Mouse (Mus musculus): ENCODE measurements around the gene Gimap1. TPM values are rescaled to one million over a fixed set of nuclear protein-coding genes. Genes with fewer than 3 reads are reported as not detected.
A peak's percentile ranks its signal among the peaks of the same experiment; 100 is the strongest.

Gene Gimap1
- total and polyA plus RNA-seq, 3 experiments, result 6.6 to 9.4 (median 8.9) TPM

DNA sequence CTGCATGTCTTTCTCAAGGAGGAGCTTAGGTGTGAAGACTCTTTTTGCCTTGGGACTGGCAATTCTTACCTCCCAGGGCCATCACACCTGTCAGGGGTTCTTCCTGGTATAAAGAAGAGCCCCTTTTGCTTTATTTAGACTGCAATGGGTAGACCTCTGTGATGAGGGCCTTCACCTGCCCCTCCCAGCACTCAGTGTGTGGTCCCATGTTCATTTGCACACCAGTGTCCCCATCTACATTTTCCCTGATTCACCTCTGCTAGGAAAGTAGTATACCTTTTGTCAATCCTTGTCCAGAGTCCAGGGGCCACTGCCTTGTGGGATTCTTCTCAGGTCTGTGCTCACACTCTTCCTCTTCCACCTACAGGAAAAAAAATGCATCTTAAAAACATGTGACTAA lies 34.7 kb upstream of the Gimap1 start:
- TF ChIP-seq EP300 (IDR thresholded peaks at IDR 0.05; ENCODE audit: insufficient read depth, low read depth, low read length) (no peak), CTCF (IDR thresholded peaks at IDR 0.05) (no peak), POLR2A (IDR thresholded peaks at IDR 0.05; ENCODE audit: insufficient read depth, low read depth, low read length) (no peak)

DNA sequence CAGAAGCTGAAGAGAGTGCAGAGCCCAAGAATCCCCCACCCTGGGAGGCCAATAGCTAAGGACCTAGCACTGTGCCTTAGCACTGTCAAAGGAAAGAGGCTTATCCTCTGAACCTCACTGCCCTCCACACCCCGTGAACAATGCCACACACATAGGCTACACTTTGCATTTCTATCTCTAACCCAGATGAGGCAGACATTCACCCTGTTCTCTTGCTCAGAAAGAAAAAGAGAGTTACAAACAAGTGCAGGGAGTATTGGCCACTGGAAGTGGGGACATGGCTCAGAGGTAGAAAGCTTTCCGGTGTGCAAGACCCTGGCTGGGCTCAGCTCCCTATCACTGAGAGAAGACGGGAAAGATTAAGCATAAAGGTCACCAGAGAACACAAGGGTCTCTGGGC lies 32.7 kb upstream of the Gimap1 start:
- Histone ChIP-seq H3K4me3 (peak overlapping the region; percentile 58), H3K4me1 (ENCODE audit: control insufficient read depth, insufficient read depth, low read length) (peaks cover 13% of the 10 kb centered on the region), H3K27ac (peak overlapping the region; percentile 96), H3K9ac (ENCODE audit: low read depth, low read length) (peak overlapping the region; percentile 72), H3K79me2 (replicated peaks; ENCODE audit: control insufficient read depth, insufficient read depth, low read length) (no peaks in the 10 kb centered on the region), H3K36me3 (ENCODE audit: control insufficient read depth, insufficient read depth, low read length) (peaks cover 34% of the 10 kb centered on the region), H3K27me3 (ENCODE audit: control insufficient read depth, insufficient read depth, low read length) (no peaks in the 10 kb centered on the region)
- intact Hi-C loops (cut with DNase I), result loop anchor here (2.0 to 5.0 kb wide), 2 partner anchors 29 to 59 kb away; partner anchors contain the start of genes Gimap8 and Gimap9
- TF ChIP-seq CTCF (IDR thresholded peaks at IDR 0.05) (no peak), POLR2A (IDR thresholded peaks at IDR 0.05; ENCODE audit: insufficient read depth, low read depth, low read length) (0 out of 2 replicates have a peak, but pooled peaks have one; percentile 4), EP300 (IDR thresholded peaks at IDR 0.05; ENCODE audit: insufficient read depth, low read depth, low read length) (no peak)
- no peak for DNase-seq
- 22% methylated on average over 3 of the region's 3 CpGs for WGBS

More for the DNA sequence above, 34.7 kb upstream of the Gimap1 start:
- intact Hi-C loops (cut with DNase I), result no loop called here
- Histone ChIP-seq H3K27ac (peak overlapping the region; percentile 96; the same call in 1 of the 2 replicates), H3K4me1 (ENCODE audit: control insufficient read depth, insufficient read depth, low read length) (peaks cover 22% of the 10 kb centered on the region), H3K36me3 (ENCODE audit: control insufficient read depth, insufficient read depth, low read length) (peaks cover 46% of the 10 kb centered on the region), H3K4me3 (no peak overlapping the region), H3K27me3 (ENCODE audit: control insufficient read depth, insufficient read depth, low read length) (no peaks in the 10 kb centered on the region), H3K79me2 (replicated peaks; ENCODE audit: control insufficient read depth, insufficient read depth, low read length) (no peaks in the 10 kb centered on the region), H3K9ac (ENCODE audit: low read depth, low read length) (no peak overlapping the region)
- no peak for DNase-seq

DNA sequence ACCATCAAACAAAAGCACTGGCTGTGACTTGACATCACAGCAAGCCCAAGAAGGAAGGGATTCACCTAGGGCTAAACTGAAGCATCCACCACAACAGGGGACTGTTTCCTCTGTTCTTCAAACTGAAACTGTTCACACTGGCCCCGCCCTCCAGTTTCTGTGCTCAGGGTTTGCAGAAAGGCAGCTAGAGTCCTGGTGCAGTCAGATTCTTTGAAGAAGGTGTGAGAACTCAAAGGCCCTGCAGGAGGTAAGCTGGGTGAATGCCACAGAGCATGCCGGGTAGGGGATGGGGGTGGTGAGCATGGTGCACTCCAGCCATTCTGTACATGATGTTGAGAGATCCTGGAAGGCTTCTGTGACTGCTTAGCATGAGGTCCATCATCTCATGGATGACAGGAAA lies 20.4 kb upstream of the Gimap1 start, which contains the start of the genes Gm28053 and Gimap7:
Gene Gm28053, plus strand, starts transcription at position 153 of the 400 bp plus-strand sequence.
Gene Gimap7, plus strand, starts transcription at position 167 of the 400 bp plus-strand sequence.
- H3K27ac ChIP-seq, result no peak within 1 kb of the TSS
- TF ChIP-seq POLR2A (IDR thresholded peaks at IDR 0.05; ENCODE audit: insufficient read depth, low read depth, low read length), result no peak
- TF ChIP-seq EP300 (IDR thresholded peaks at IDR 0.05; ENCODE audit: insufficient read depth, low read depth, low read length), result no peak
- TF ChIP-seq CTCF (IDR thresholded peaks at IDR 0.05), result no peak
- H3K4me1 ChIP-seq (ENCODE audit: control insufficient read depth, insufficient read depth, low read length), result no peaks in the 10 kb centered on the region
- intact Hi-C loops (cut with DNase I), result no loop called here
- DNase-seq, result no peak
- H3K9ac ChIP-seq (ENCODE audit: low read depth, low read length), result no peak within 1 kb of the TSS
- WGBS, result 64% methylated on average over 2 of the region's 2 CpGs
- no peaks in the 10 kb centered on the region for H3K79me2 ChIP-seq (replicated peaks; ENCODE audit: control insufficient read depth, insufficient read depth, low read length)
- H3K4me3 ChIP-seq, result no peak within 1 kb of the TSS
- no peaks in the 10 kb centered on the region for H3K27me3 ChIP-seq (ENCODE audit: control insufficient read depth, insufficient read depth, low read length)
- no peaks in the 10 kb centered on the region for H3K36me3 ChIP-seq (ENCODE audit: control insufficient read depth, insufficient read depth, low read length)

DNA sequence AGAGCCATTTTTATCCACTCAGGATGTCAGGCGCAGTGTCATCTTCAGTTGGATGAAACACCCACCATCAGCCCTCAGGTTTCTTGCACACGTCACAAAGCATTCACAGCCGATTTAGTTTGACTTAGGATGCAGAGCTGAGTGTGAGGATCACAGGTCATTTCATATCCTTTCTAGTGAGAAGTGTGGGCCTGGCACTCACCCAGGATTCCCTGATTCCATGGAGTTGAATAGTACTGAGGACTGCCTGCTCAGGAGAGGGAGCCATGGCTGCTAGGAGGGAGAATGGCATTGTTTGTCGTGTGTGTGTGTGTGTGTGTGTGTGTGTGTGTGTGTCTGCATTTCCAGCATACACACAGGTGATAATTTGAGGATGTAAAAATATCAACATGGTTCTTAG lies 18.5 kb upstream of the Gimap1 start:
- no peak overlapping the region for H3K27ac ChIP-seq
- intact Hi-C loops (cut with DNase I), result no loop called here

DNA sequence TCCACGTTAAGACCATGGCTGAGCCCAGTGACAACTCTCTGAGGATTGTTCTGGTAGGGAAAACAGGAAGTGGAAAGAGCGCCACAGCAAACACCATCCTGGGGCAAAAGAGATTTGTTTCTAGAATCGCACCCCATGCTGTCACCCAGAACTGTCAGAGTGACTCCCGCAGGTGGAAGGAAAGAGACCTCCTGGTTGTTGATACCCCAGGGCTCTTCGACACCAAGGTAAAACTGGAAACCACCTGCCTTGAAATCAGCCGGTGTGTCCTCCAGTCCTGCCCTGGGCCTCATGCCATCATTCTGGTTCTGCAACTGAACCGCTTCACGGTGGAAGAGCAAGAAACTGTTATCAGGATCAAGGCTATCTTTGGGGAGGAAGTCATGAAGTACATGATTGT lies 15.4 kb upstream of the Gimap1 start:
- no peak for DNase-seq
- no peaks in the 10 kb centered on the region for H3K79me2 ChIP-seq (replicated peaks; ENCODE audit: control insufficient read depth, insufficient read depth, low read length)
- H3K27me3 ChIP-seq (ENCODE audit: control insufficient read depth, insufficient read depth, low read length), result no peaks in the 10 kb centered on the region
- no peak overlapping the region for H3K4me3 ChIP-seq
- intact Hi-C loops (cut with DNase I), result no loop called here
- no peak overlapping the region for H3K9ac ChIP-seq (ENCODE audit: low read depth, low read length)
- no peak overlapping the region for H3K27ac ChIP-seq
- WGBS, result 61% methylated on average over 8 of the region's 8 CpGs
- H3K36me3 ChIP-seq (ENCODE audit: control insufficient read depth, insufficient read depth, low read length), result no peaks in the 10 kb centered on the region
- H3K4me1 ChIP-seq (ENCODE audit: control insufficient read depth, insufficient read depth, low read length), result no peaks in the 10 kb centered on the region; the same call in 1 of the 2 replicates
- TF ChIP-seq POLR2A (IDR thresholded peaks at IDR 0.05; ENCODE audit: insufficient read depth, low read depth, low read length), result no peak
- TF ChIP-seq CTCF (IDR thresholded peaks at IDR 0.05), result no peak
- TF ChIP-seq EP300 (IDR thresholded peaks at IDR 0.05; ENCODE audit: insufficient read depth, low read depth, low read length), result no peak

More for the DNA sequence above, 18.5 kb upstream of the Gimap1 start:
- H3K79me2 ChIP-seq (replicated peaks; ENCODE audit: control insufficient read depth, insufficient read depth, low read length), result no peaks in the 10 kb centered on the region
- TF ChIP-seq POLR2A (IDR thresholded peaks at IDR 0.05; ENCODE audit: insufficient read depth, low read depth, low read length) (no peak), CTCF (IDR thresholded peaks at IDR 0.05) (no peak), EP300 (IDR thresholded peaks at IDR 0.05; ENCODE audit: insufficient read depth, low read depth, low read length) (no peak)
- H3K4me3 ChIP-seq, result no peak overlapping the region
- no peaks in the 10 kb centered on the region for H3K36me3 ChIP-seq (ENCODE audit: control insufficient read depth, insufficient read depth, low read length)
- DNase-seq, result no peak
- 53% methylated on average over 4 of the region's 4 CpGs for WGBS
- no peak overlapping the region for H3K9ac ChIP-seq (ENCODE audit: low read depth, low read length)
- no peaks in the 10 kb centered on the region for H3K4me1 ChIP-seq (ENCODE audit: control insufficient read depth, insufficient read depth, low read length)
- H3K27me3 ChIP-seq (ENCODE audit: control insufficient read depth, insufficient read depth, low read length), result no peaks in the 10 kb centered on the region

DNA sequence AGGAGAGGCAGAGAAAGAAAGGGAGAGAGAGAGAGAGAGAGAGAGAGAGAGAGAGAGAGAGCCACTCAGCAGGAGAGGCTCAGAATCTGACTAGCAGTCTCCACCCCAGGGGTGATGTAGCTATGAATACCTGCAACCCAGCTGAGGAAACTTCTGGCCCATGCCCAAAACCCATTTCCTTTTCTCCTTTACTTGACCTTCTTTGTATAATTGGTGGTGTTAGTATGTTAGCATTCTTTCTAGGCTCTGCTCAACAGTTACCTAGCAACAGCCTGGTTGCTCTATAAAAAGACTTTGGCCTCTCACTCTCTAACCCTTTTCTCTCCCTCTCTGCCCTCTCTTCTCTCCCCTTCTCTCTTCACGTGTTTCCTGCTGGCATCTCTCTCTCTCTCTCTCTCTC lies 13.4 kb upstream of the Gimap1 start:
- peak; percentile 52 to 79 for DNase-seq
- H3K27me3 ChIP-seq (ENCODE audit: control insufficient read depth, insufficient read depth, low read length), result no peaks in the 10 kb centered on the region
- no peaks in the 10 kb centered on the region; the same call in 1 of the 2 replicates for H3K4me1 ChIP-seq (ENCODE audit: control insufficient read depth, insufficient read depth, low read length)
- intact Hi-C loops (cut with DNase I), result no loop called here
- no peak overlapping the region for H3K4me3 ChIP-seq
- H3K36me3 ChIP-seq (ENCODE audit: control insufficient read depth, insufficient read depth, low read length), result no peaks in the 10 kb centered on the region
- no peak overlapping the region for H3K9ac ChIP-seq (ENCODE audit: low read depth, low read length)
- H3K27ac ChIP-seq, result peak overlapping the region; percentile 67
- WGBS, result 7% methylated on average over 1 of the region's 1 CpGs
- no peaks in the 10 kb centered on the region for H3K79me2 ChIP-seq (replicated peaks; ENCODE audit: control insufficient read depth, insufficient read depth, low read length)
- no peak for TF ChIP-seq CTCF (IDR thresholded peaks at IDR 0.05)
- TF ChIP-seq EP300 (IDR thresholded peaks at IDR 0.05; ENCODE audit: insufficient read depth, low read depth, low read length), result no peak
- TF ChIP-seq POLR2A (IDR thresholded peaks at IDR 0.05; ENCODE audit: insufficient read depth, low read depth, low read length), result no peak

Data from heart, adult 2 months (tissue).